Mouse (Mus musculus): ENCODE data around the gene Tmc3.

Tmc3 gene

DNA sequence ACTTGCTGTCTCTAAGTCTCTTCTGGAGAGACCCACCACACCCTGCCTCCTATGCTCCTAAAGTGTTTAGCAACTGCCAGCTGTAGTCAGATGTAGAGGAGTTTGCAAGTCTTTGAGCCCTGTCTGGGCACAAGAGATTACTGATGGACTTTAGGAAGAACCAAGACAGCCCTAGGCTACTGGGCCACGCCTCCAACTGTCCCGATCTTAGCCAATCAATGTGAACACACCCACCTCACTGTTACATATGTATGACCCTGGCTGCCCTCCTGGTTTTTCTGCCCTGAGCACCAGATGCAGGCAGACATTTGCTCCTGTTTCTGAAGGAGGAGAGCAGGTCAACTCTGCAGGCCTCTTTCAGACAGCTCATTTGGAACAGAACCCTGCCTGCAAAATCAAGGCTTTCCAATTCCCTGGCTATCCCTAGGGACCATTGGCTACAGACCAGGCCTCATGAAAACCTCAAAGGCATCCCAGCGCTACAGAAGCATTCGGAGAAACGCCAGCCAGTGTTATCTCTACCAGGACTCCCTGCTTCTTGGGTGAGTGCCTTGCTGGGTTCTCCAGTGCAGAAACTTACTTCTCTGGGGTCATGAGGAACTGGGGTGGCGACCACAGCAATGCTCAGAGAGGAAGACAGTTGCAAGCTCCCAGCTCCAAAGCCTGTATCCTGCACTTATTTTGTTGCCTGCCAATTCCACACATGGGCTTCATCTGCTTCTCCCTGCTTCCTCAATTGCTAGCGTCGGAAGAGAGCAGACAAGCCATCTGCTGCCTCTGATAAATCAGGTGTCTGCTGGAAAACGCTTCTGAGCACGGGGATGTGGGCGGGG lies at the start of gene Tmc3:
Gene Tmc3, plus strand, starts transcription at position 289 of the 833 bp plus-strand sequence.
- peak; percentile 51 for DNase-seq

DNA sequence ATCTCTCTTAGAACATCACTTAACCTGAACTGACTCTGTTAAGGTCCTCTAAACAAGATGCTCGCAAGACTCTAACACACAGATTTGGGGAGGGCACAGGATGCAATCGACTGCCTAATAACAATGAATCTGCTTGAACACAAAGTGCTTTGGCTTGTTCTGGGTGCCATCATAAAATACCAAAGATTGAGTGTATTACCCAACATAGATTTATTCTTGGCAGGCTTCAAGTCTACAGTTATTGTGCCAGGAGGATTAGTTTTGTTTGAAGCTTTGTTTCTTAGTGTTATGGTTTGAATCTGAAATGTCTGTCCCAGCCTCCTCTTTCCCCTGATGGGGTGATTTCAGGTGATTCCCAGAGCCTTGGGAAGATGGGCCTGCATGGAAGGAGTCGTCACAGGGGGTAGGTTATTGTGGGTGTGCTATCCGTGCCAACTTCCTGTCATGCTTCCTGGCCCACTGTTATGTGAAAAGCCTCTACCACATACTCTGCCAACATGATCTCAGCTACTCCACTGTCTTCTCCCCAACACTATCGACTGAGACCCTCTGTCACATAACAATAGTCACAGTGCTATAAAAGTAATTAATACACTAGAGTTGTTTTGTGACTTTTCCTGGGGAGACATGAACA lies 43.1 kb upstream of the Tmc3 start:
- DNase-seq: no peak

DNA sequence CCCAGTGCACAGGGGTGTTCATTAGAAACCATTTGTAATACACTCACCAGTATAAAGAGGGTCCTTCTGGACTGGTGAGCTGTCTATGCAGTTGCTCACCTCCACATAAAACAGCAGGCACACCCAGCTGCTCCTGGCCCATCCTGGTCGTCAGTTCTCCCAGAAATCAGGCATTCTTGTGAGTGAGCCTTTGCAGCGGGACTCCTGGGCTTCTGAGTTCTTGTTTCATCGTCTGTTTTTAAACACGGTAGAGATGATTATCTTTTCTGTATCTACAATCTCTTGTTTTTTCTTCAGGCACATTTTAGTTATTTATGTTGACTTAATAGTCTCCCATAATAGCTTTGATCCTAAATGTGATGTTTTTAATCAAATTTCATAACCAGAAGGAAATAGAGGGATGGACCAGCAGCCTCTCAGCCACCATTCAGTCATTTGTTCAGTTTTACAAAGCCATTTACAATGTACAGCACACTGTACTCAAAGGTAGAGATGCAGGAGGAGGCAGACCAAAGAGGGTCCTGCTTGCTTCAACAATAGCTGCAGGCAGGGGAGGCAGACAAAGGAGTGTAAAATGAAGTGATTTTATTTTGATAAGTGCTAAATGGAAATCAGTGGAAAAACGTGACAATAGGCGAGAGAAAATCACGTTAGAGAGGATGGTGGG lies 35.9 kb upstream of the Tmc3 start:
- DNase-seq: no peak

DNA sequence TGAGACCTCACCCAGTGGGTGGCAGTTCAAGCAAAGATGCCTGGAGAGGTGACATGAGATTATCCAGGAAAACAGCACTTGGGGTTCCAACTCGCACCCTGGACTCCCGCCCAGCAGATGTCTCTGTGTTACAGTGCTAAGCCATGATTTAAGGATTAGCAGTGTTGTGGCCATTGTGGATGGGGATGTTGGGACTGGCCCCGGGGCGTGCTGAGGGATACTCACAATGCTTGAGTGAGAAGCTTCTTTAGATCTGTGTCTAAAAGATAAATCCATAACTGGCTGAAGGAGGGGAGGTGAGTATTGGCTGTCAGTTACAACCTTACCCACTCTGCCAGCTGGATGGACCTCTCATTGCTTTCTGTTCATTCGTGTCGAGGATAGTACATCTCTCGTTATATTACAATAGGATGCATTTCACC lies 35.4 kb upstream of the Tmc3 start:
- no peak for DNase-seq

DNA sequence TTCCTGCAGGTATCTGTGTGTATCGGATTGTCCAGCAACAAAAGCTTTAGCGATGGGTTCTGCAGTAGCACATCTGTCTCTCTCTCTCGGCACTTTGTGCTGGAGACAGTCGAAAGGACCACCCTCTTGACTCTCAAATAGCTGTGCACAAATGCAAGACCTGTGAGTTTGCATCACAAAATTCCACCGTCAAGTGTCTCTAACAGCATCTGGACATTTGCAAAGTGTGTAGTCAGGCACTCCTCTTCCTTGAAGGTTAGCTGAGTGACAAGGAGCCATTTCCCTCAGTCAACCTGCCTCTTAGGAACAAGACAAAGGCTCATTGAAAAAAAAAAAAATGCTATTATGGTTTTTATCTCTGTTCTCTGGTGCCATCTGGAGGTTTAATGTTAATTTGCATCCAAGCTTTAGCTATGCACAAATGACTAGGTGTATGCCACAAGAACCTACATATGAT lies 34.7 kb upstream of the Tmc3 start:
- DNase-seq: no peak

DNA sequence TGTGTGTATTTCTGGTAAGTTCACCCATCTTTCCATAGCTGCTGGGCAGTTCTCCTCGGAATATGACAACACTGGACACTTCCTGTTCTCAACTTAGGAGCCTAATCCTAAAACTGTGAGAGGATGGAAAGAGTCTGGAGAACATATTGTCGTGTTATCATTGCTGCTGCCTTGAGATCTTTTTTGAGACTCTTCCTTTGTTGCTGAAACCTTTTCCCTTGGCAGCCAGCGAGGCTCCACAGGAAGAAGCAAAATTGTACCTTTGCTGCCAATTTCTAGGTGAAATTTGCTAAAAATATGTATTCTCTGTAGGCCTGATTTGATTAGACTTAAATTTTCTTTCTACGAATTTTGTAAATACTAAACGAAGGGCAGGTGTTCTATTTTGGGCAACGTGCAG lies 30.2 kb upstream of the Tmc3 start:
- no peak for DNase-seq

DNA sequence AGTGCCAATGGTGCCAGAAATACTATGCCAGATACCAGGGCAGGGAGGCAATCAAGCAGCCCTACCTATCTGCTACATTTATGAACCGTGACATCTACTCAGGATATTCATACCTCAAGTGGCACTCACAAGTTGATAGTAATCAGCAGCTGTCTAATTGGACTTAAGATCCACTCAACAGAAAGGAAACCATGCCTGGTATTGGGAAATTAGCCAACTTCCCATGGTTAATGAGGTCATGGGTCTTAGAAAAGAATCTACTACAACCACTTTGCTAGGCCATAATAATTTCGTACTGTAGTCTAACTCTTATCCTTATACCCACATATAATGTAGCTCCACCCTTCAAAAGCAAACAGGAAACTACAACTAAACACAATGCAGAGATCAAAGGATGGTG lies 28.2 kb upstream of the Tmc3 start:
- DNase-seq: no peak

DNA sequence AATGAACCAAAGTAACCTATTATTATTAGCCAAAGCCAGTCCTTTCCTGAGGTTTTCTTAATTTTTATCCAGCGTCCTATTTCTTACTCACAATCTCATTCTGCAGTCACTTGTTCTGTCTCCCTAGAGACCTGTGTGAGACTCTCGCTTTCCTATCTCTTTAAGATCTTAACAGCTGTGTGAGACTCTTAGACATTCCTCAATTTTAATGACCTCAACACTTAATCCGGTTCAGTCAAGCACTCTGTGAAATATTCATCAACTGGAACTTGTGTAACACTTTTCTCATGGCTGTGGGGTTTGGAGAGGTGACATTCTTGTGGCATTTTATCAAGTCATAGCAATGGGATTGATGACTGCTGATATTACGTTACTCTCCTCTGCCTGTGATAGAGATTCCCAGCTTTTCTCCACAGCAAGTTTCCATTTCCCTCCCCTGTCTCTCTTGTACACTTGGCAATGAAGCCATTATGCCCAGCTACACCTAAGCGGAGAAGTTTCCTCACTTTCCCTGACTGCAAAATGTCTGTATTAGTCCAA lies 25.9 kb upstream of the Tmc3 start:
- DNase-seq: no peak

DNA sequence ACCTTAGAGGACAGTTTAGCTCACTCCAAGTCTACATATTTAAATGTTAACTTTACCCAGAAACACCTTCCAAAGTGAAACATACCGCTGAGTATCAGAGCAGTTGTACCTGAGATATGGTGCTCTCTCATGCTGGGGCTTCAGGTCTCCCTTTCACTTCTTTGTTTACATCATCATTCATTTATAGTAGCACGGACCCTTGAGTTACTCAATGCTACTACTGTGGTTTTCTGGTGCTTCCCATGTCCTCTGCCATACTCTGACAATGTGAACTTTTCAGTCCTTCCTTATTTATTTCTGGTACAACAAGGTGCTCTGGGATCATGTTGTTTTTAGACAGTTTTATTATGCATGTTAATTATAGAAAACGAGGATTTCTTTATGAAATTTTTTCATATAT lies 25.2 kb upstream of the Tmc3 start:
- no peak for DNase-seq

DNA sequence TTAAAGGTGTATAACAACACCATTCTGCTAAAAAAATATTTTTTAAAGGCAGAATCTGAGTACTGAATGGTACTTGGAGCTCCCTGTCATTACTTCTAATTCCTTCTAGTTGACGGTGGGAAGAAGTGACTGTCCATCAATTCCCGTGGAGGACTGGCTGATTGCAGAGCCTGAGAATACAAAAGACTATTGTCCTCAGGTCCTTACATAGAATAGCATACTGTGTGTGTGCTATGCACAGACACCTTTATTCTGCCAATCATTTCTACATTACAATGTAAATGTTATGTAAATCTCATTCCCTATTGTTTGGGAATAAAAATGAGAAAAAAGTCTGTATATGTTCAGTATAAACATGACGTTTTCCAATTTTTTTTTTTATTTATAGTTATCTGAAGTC lies 22.9 kb upstream of the Tmc3 start:
- DNase-seq: no peak

DNA sequence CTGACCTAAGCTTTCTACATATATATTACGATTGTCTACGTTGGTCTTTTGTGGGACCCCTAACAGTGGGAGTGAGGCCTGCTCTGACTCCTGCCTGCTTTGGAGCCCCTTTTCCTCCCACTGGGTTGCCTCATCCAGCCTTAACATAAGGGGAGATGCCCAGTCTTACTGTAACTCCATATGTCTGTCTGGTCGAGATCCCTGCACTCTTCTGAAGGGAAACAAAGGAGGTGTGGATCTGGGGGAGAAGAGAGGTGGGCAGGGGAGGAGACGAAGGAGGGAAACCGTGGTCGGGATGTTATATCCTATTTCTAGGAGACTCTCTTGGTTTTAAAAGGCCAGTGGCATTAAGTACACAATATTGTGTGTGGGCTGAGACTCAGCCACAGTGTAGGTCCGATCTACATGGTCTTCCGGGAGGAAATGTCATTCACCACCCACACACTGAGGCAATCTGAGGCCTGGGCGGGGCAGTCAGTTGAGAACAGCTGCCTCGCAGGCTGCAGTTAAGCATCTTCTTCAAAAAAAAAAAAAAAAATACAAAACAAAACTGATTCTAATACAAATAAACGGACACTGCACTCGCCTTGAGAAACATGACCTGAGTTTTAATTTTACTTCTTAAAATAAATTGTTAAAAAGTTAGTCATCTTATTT lies 20.0 kb upstream of the Tmc3 start:
- no peak for DNase-seq

DNA sequence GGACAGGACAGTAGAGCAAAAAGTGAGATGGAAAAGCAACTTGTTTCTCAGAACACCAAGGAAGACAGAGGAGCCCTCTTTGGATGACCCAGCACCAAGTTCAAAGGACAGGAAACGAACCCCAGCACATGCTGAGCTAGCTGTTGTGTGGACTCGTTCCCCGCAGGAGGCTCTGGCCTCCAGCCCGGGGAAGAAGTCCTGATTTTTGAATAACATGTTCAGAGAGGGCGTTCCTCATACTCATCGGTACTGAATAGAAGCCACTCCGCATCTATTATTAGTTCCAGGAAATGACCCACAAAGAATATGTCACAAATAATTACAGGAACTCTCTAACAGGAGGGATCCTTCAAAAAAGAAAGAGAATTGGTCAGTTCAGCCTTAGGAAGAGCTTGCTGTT lies 18.8 kb upstream of the Tmc3 start:
- DNase-seq: no peak

DNA sequence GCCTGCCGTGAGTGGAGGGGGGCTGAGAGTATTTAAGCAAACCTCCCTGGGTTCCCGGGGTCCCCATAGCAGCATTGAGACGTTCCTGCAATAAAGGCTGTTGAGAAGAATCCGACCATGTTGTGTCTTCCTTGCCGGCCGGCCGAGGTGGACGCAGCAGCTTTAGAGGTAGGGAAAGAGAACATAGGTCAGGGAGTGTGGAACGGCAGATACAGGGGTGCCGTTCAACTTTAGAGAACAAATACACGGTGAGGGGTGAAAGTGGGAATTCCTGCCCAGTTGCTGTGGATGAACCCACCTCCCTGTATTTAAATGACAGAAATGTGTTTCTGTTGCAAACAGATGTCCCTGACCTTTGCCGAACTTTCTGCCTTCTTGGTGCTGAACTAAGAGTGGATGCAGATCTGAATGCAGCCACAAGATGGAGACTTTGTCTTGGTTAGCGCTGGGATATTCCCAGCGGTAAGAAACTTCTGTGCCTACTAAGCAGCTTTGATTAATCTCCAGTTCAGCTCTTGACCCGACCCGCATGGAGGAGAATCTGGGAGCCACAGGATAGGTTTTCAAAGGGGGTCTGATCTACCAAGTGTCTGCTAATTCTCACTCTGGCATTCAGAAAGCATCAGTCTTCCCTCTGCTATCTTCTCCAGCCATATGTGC lies 16.8 kb upstream of the Tmc3 start:
- DNase-seq: peak; percentile 55

DNA sequence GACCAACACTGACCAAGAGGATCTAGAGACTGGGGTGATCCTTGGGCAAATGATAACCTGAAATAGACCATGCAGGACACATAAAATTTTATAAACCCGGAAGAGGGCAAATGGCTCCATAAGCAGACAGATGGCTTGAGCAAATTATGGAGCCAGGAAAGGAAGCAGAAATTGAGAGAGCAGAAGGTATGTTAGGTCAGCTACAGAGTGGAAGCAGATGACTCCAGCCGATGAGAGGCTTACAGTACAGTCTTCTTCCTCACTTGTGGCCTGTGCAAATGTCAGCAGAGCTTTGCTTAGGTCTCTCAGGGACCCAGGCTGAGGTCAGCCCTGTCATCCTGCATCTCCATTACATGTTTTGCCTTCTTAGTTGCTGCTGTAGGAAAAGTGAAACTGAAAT lies 15.9 kb upstream of the Tmc3 start:
- DNase-seq: peak; percentile 47

DNA sequence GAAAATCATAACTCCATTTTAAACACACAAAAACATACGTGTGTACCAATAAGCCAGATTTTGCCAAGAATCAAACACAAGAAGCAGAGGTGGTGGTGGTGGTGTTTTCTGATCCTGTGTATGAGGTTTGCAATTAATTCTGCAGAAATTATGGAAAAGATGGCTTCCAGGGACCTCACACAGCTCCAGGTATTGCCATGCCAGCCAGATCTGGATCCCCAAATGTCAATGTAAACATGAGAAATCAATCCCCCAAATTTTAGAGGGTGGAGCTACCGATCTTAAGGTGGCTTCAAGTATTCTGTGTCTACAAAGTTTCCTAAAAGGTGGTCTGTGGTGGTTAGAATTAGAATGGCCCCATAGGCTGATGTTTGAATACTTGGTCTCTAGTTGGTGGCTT lies 15.3 kb upstream of the Tmc3 start:
- no peak for DNase-seq

DNA sequence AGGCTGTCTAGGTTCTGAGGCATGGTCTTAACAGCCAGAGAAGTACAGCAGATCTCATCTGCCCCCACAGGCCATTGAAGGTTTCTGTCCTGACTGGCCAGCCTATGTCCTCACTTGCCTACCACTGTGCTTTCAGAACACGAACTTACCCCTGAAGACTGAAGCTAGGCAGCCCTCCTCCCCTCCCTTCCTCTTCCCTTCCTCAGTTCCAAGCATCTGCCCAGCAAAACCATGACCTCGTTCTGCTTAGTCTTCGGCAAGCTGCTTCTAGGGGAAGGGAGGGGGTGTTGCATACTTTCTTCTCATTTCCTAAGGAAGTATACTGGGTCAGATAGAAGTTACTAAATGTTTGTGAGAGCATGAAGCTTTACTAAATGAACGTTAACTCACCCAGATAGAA lies 13.7 kb upstream of the Tmc3 start:
- no peak for DNase-seq

DNA sequence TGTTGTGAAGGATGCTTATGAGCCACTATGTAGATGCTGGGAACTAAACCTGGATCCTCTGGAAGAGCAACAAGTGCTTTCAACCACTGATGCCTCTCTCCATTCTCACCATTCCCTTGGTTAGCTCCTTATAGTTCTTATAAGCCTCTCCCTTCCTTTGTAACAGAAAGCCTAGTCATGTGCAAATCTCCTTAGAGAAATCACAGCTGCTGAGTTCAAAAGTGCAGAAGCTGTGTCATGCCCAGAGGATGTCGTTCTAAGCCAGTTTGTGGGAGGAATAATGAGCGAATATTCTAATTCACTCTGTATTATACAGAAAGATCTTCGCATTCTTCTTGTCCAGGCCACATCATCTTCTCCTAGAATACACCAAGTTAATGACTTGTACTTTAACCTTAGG lies 12.8 kb upstream of the Tmc3 start:
- no peak for DNase-seq

DNA sequence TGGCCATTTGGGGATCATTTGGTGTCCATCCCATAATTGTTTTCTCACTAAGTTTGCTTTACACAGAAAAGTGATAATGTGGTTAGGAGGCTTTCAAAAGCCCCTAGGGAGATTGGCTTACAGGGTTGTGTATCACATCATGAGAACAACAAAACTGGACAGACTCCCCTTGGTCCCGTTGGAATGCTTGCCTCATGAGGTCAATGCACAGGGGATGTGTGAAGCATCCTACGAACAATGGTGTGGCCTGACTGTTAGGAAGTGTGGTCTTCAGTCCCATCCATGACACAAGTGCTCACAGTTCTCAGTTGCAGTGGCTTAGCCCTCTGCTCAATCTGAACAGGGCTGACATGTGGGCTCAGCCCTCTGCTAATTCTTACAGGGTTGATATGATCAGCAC lies 12.3 kb upstream of the Tmc3 start:
- no peak for DNase-seq

DNA sequence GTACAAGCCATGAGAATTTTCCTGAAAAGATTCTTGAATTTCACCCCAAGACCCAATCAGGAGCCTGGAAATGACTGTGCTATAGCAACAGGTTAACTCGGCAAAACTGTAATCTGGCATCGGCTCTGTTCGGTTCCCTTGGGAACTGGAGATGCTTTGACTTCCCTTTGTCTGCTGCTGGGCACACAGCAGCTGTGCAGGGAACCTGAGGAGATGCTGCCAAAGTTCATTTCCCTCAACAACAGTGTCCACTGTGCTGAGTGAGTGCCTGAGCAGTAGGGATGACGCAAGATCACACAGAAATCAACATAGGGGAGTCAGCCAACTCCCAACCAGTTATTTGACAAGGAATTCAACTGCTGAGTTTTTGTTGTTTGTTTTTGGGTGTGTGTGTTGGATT lies 3.8 kb upstream of the Tmc3 start:
- DNase-seq: no peak

DNA sequence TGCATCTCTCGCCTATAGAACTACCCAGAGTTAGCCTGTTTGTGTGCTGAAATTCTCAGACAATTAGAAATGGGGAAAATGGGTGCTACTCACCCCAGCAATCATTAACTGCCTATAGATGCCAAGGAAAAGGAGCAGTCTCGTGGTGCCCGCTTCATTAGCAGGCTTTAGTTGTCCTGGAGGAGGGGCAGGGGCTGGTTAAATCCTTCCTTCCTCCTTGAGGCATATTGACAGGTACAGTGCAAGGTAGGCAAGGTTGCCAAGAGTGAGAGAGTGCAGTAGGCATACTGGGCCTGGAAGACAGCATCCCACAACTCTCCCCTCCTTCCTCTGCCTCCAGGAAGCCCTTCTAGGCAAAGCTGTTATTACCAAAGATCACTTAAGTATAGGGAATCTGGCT lies 9.3 kb downstream of the Tmc3 start:
- no peak for DNase-seq

DNA sequence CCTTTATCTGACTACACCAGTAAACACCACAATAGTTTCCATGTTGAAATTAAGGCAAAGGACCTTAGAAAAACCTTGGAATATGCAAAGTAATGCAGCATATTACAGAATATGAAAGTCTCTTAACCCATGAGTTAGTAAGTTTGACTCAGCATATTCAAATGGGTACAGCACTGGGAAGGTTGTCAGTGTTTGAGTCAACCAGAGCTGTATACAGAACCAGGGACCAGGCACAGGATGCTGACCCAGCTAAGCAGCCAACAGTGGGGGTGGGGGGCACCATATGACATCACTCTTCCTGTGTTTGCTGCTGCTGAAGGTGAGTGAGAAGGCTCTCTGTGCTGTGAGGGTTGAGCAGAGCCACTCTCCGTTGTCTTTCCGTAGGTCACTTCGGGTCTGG lies 12.3 kb downstream of the Tmc3 start:
- DNase-seq: no peak

DNA sequence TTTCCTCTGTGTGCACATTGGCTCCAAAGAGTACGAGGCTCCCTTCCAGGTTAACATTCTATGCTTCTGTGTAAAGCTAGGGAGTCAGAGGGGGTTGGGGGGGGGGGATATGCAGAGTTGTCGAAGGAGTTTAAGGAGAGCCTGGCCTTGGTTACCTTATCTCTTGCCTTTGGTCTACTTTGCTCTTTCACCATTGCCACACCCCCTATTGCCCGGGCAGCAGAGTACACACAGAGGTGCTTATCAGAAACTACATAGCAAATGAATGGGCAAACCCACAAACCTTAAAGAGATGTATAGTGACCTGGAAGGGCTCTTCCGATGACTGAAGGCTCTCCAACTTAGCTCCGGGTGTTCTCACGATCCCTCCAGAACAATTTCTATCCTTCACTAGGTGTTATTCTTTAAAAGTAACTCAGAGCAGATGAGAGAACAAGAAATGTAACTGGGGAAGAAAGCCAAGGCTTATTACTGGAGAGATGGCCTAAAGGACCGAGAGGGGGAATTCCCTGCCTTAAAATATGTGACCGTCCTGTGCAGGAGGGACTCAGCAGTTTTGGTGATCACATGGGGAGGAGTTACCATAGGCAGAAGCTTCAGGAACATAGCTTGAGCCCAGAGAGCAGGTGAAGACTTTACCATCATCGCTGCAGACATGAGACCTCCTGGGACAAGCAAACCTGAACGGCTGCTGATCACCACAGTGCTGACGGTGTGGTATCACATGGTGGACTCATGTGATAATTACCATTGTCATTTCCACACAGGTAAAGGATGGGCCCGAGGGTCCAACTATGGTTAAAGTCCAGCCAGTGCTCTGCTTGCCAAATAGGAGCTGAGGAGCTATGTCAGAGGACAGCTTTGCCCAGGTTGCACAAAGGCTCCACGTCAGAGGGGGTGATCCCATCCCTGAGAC lies 14.5 kb downstream of the Tmc3 start:
- DNase-seq: no peak
